Mouse (Mus musculus): ENCODE results near the gene Phb2.

GRCm38 (mm10) chr6:124685606-124686386, 26.3 kb upstream of the Phb2 start:
- no peak for TF ChIP-seq CTCF (IDR thresholded peaks at IDR 0.05; ENCODE audit: low read depth, low read length)
- TF ChIP-seq POLR2A (IDR thresholded peaks at IDR 0.05; ENCODE audit: borderline replicate concordance, low read depth, low read length): no peak
